Mouse (Mus musculus): ENCODE results near the gene Hs6st2.

Gene Hs6st2

DNA sequence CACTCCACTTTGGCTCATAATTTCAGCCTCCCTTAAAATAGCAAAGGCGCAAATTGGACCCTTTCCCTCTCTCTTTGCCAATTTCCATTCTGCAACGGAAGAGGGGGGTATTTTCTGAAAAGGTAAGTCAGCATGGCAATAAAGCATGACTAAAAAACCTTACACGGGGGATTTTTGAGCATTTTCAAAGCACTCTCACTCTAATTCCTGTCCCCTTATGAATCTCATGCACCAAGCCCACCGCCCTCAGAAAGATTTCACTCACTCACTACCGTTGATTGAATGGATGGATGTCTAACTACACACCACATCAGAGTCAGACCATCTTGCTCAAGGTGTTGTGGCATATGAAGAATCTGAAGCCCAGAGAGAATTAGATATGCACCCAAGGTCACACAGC, at the start of gene Hs6st2:
Gene Hs6st2, minus strand, starts transcription at position 101 of the 400 bp plus-strand sequence.
- no peak for DNase-seq (ENCODE audit: low read depth)

GRCm38 (mm10) chrX:51714086-51714745, 32.6 kb upstream of the Hs6st2 start:
- DNase-seq (ENCODE audit: low read depth), result no peak

DNA sequence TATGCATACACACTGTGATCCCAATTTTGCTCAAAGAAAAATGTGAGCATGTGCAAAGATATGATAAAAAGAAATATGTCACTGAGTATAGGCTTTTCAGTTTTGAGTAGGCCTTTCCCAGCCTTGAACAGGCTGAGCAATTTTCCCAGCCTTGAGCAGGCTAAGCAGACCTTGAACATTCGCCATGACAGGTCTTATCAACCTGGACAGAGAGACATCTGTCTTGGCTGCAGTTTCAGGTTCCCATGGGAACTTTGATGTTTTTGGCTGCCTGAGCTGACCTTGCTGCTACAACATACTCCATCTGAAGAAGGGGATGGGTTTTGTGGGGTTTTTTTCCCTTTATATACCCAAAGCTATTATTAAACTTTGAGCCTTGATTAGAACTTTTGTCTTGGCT, 31.3 kb upstream of the Hs6st2 start:
- DNase-seq (ENCODE audit: low read depth), result no peak

- no peak for DNase-seq (ENCODE audit: low read depth)
Measured at GRCm38 (mm10) chrX:51702823-51703222, 21.2 kb upstream of the Hs6st2 start.

GRCm38 (mm10) chrX:51699079-51699478, 17.4 kb upstream of the Hs6st2 start:
- DNase-seq (ENCODE audit: low read depth), result no peak

- DNase-seq (ENCODE audit: low read depth), result no peak
Measured at GRCm38 (mm10) chrX:51686048-51686949, 4.6 kb upstream of the Hs6st2 start.

- no peak for DNase-seq (ENCODE audit: low read depth)
Measured at GRCm38 (mm10) chrX:51684336-51685056, 2.8 kb upstream of the Hs6st2 start.

GRCm38 (mm10) chrX:51681170-51681667, 437 bp downstream of the Hs6st2 start:
- no peak for DNase-seq (ENCODE audit: low read depth)

DNA sequence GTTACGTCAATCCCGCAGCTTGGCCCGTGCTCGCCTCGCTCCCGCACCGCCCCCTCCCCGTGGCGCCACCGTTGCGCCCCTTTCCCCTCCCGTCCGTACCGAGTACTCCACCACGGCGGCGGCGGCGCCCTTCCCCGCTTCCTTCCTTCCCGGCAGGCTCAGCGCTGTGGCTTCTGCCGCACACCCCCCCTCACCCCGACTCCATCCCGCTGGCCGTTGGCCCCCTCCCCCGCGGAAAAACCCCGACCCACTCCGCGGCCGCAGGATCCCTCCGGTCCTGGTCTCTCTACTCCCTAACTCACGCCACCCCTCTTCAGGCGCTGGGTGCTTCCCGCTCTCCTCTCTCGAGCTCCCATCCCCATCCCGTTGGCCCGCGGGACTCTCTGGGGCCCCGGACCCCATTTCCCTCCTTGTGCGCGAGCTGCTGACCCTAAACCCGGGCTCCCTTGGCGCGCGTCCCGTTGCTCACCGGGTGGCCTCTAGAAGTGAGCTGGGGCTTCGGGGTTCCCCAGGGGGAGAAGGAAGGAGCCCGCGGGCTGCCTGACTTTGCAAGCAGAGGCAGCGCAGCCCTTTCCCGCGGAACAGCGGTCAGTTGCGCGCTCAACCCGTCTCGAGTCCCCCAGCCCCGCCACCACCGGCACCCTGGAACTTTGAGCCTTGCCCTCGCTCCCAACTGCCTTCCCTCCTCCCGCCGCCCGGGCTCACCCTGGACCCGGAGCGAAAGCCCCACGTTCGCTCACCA, 1.1 kb downstream of the Hs6st2 start:
- no peak for DNase-seq (ENCODE audit: low read depth)

DNA sequence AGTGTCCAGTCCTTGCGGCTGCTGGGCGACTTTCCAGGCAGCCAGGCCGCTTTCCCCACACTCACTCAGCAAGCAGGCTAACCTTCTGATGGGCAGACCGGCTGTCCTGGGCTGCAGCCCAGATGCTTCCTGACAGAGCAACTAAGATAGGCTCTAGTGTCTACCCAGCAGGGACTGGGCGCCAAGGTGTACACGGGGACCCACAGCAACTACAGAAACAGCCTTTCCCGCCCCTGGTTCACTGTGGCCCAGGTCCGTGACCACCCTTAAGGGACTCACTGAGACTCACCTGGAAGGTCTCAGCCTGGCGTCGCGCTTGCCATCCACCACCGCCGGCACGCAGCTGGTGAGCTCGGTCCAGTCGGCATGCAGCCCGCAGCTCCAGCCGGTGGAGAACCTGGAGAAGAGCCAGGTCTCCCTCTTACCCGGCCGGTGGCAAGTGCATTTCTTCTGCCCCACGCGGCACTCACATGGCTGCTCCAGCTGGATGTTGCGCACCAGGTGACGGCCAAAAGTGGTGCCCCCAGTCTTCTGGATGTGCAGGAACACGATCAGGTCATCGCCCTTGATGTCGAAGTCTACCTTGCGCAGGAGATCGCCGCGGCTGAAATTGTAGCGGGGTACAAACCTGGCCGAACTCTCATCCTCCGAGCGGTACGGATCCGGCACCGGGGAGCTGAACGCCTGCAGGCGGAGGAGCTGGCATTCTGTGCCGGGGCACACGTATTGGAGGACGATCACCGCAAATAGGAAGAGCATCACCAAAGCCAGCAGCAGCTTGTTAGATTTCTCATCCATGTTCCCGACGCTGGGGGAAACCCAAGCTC, 1.8 kb downstream of the Hs6st2 start:
- no peak for DNase-seq (ENCODE audit: low read depth)

DNA sequence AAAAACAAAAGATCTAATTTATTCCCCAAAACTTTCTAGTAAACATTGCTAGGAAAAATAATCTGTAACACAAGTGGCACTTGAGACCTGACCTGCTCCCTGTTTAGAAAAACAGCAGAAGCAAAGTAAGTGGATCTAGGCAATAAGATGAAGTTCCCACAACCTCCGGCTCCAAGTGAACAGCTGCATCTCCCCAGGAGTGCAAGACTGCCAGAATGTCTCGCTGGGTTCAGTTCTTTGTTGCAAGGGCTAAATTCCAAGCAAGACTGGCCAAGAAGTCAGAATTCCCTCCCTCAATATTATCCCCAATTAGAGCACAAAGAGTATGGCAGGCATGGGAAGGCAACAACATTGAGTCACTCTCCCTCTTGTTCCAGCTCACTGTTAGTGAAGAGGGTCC, 23.4 kb downstream of the Hs6st2 start:
- no peak for DNase-seq (ENCODE audit: low read depth)

DNA sequence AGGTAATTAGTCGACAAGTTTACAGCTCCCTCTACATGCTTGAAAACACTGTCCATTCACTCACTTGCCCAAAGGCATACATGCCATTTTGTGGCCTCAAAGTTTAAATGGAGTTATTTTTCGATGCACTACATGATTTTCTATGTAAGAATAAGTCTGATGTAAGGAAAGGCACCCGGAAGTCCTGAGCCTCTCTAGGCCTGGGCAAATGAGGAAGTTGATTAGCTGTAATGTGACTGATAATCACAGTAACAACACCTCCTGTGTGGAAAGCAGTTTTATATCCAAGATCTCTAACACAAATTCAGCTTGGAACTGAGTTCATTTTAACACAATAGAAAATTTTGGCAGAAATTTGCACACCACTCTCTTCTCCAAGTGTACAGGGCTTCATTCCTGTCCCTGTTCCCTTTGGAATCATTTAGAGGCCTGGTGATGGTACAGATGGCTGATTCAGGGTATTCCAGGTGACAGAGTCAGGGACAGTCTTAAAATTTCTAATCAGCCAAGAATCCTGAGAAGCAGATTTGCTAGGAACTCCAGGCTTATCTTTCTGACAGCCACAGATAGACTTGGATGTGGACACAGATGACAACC, 38.9 kb downstream of the Hs6st2 start:
- no peak for DNase-seq (ENCODE audit: low read depth)

DNA sequence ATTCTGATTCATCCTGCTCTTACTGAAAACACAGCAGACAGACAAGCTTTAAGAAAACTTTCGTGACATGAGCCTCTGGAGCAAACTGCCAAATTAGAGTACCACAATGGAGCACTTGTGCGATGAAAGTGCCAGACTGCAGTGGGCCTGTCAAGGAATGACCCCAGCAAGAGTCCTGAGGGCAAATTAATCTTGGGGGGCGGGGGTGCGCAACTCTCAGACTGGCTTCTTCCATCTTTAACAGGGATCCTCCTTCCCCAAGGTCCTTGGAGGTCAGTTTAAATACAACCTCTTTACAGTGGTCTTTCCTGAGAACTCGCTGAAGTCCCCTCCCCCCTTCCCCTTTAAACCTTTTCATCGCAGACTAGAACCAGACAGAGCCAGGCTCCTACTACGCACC, 45.9 kb downstream of the Hs6st2 start:
- DNase-seq (ENCODE audit: low read depth), result no peak

GRCm38 (mm10) chrX:51631376-51631775, 50.3 kb downstream of the Hs6st2 start:
- no peak for DNase-seq (ENCODE audit: low read depth)

- no peak for DNase-seq (ENCODE audit: low read depth)
Measured at GRCm38 (mm10) chrX:51614384-51615004, 67.2 kb downstream of the Hs6st2 start.

DNA sequence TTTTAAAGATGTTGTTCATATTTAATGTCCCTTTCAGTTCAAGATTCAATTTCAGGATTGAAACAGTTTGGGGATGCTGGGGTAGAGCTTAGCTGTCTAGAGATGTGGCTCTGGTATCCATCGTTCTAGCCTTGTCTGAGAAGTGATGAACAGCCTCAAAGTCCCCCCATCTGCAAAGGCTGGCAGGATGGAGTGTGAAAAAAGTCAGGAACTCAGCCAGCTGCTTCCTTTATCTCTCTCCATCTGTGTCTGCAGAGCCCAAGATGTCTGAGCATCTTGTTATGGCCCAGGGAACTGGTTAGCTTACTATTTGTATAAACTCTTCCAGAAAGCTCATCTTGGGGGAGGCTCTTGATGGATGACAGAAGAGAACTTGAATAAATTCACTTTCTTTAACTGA, 70.9 kb downstream of the Hs6st2 start:
- DNase-seq (ENCODE audit: low read depth), result no peak

GRCm38 (mm10) chrX:51606231-51606863, 75.3 kb downstream of the Hs6st2 start:
- no peak for DNase-seq (ENCODE audit: low read depth)

DNA sequence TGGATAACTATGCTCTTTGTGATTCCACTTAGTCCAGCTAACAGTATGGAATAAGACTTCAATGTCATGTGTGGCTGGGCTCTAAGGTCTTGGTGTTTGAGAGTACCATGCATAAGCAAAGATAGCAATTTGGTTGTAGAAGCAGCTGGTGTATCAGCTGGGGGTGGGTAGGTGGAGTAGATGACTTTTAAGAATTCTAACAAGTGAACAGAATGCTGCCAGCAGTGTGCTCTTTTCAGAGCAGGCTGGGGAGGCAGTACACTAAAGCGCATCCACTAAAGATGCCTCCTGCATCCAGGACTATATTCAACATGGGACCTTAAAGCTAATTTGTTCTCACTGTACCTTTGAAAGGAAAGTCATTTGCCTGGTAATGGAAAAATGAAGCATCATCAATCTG, 88.9 kb downstream of the Hs6st2 start:
- DNase-seq (ENCODE audit: low read depth), result no peak

DNA sequence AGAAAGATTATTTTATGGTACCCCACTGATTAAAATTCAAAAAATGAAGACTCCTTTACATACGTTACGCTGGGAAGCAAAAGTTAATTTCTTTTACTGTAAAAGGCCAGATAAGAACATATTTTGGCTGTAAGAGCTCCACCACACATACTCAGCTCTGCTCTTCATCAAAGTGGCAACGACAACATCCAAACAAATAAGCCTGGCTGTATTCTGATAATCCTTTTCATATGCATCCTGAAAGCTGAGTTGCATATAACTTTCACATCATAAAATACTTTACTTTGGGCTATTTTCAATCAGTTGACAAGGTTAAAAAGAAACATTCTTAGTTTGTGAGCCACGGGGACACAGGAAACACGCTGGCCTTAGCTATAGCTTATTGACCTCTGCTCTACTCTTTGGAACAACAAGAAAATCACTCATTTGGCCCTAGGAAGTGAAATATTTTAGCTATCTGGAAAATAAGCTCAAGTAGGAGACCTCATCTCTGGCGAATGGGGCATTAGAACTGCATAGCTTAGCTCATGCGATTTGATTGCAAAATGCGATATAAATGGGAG, 91.1 kb downstream of the Hs6st2 start:
- no peak for DNase-seq (ENCODE audit: low read depth)

Data from c-Kit-positive CD71-negative TER-119-negative erythroid progenitor cells, embryonic 14.5 days (primary cell).